Mouse (Mus musculus) kidney, postnatal 10 days (tissue): ENCODE measurements around the gene Otud7a.

Experiments used
- DNase-seq: peaks from one replicate; pipeline ENCODE4 v3.0.0; 2021; ENCODE audit warnings: mixed read lengths

Gene Otud7a

GRCm38 (mm10) chr7:63444484-63445345, at the start of gene Otud7a:
Gene Otud7a (plus strand): TSS chr7:63444751.
- DNase-seq: peak; percentile 81

GRCm38 (mm10) chr7:63405988-63406387, 38.6 kb upstream of the Otud7a start:
- DNase-seq: no peak

GRCm38 (mm10) chr7:63445346-63445700, 772 bp downstream of the Otud7a start:
- no peak for DNase-seq

GRCm38 (mm10) chr7:63446951-63447350, 2.4 kb downstream of the Otud7a start:
- no peak for DNase-seq

GRCm38 (mm10) chr7:63455228-63455627, 10.7 kb downstream of the Otud7a start:
- no peak for DNase-seq

GRCm38 (mm10) chr7:63462234-63462633, 17.7 kb downstream of the Otud7a start:
- no peak for DNase-seq

- DNase-seq: no peak
These were observed 18.1 kb downstream of the Otud7a start for GRCm38 (mm10) chr7:63462684-63463083.

- no peak for DNase-seq
These were observed 22.2 kb downstream of the Otud7a start for GRCm38 (mm10) chr7:63466729-63467128.

- DNase-seq: no peak
These were observed 23.7 kb downstream of the Otud7a start for GRCm38 (mm10) chr7:63468258-63468657.

- no peak for DNase-seq
These were observed 38.5 kb downstream of the Otud7a start for GRCm38 (mm10) chr7:63483091-63483490.

GRCm38 (mm10) chr7:63497051-63497547, 52.5 kb downstream of the Otud7a start:
- no peak for DNase-seq

- peak; percentile 16 for DNase-seq
These were observed 59.7 kb downstream of the Otud7a start for GRCm38 (mm10) chr7:63504202-63504601.

GRCm38 (mm10) chr7:63508079-63508478, 63.5 kb downstream of the Otud7a start:
- DNase-seq: no peak

- peak; percentile 4 for DNase-seq
These were observed 65.3 kb downstream of the Otud7a start for GRCm38 (mm10) chr7:63509825-63510224.

- no peak for DNase-seq
These were observed 66.9 kb downstream of the Otud7a start for GRCm38 (mm10) chr7:63511458-63511857.

GRCm38 (mm10) chr7:63512561-63512960, 68.0 kb downstream of the Otud7a start:
- no peak for DNase-seq

- DNase-seq: no peak
These were observed 71.8 kb downstream of the Otud7a start for GRCm38 (mm10) chr7:63516141-63516895.

GRCm38 (mm10) chr7:63520299-63520698, 75.7 kb downstream of the Otud7a start:
- DNase-seq: no peak

- DNase-seq: no peak
These were observed 77.9 kb downstream of the Otud7a start for GRCm38 (mm10) chr7:63522403-63522802.

- no peak for DNase-seq
These were observed 78.5 kb downstream of the Otud7a start for GRCm38 (mm10) chr7:63523051-63523450.

GRCm38 (mm10) chr7:63540293-63540692, 95.7 kb downstream of the Otud7a start:
- DNase-seq: no peak

GRCm38 (mm10) chr7:63554457-63554856, 109.9 kb downstream of the Otud7a start:
- DNase-seq: no peak

- no peak for DNase-seq
These were observed 111.8 kb downstream of the Otud7a start for GRCm38 (mm10) chr7:63556324-63556723.

GRCm38 (mm10) chr7:63558918-63559317, 114.4 kb downstream of the Otud7a start:
- DNase-seq: no peak
